Mouse (Mus musculus) cortical plate, adult 2 months (tissue): Measurements from ENCODE around the gene Naf1.

Source experiments
- CTCF ChIP-seq: fragments of 200-500 bp; IDR thresholded peaks from 2 replicates; pipeline ENCODE4 v1.5.1; 2011; ENCODE audit warnings: mild to moderate bottlenecking, control low read depth, low read length; ENCODE audit not compliant: insufficient read depth; ENCODE audit errors: extremely low read depth
- POLR2A ChIP-seq: fragments of 200-500 bp; IDR thresholded peaks from 2 replicates; pipeline ENCODE4 v1.6.1; 2011; ENCODE audit warnings: mild to moderate bottlenecking, low read length, control low read depth; ENCODE audit not compliant: insufficient read depth; ENCODE audit errors: extremely low read depth

DNA sequence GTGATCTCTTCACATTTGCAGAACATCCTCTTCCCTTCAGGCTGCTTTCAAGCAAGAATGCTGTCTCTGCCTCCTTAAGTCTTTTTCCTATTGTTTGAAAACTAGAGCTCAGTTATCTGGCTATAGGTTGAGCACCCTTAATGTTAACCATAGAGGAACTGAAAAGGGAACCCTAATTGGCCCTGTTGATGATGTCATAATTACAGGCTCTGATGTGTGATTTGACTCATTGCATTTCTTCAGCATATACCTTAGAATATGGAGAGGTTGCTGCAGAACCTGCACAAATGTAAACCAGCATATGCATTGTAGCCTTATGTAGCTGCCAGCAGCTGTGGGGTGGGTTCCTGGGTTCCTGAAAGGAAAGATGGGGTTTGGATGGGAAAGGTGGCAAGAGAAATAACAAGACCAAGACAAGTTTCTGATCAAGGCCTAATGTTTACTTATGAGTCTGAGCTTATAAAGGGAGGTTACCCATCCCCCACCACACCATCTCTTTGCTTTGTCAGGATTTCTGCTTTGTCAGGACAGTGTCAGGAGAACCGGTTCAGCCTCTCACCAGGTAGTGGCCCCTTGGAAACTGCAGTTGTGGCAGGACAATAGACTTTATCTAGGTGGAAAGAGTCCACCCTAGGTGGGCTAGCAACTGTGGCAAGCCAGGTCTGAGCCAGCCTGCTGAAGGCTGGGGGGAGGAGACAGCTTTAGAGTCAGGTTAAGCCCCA lies 9.4 kb downstream of the Naf1 start:
- TF ChIP-seq POLR2A (no peak), CTCF (no peak)
